Mouse (Mus musculus): ENCODE measurements around the gene Adk. TPM values are rescaled to one million over a fixed set of nuclear protein-coding genes. Genes with fewer than 3 reads are reported as not detected.

Gene Adk
- polyA plus RNA-seq, 1 experiment from 2014 or later = 257 TPM

- WGBS = 38% methylated on average over 4 of the region's 4 CpGs
- Histone ChIP-seq H3K27me3 (replicated peaks) (no peaks in the 10 kb centered on the region), H3K9me3 (replicated peaks) (no peaks in the 10 kb centered on the region), H3K4me1 (replicated peaks) (peaks cover 30% of the 10 kb centered on the region), H3K4me2 (no peak overlapping the region), H3K36me3 (no peaks in the 10 kb centered on the region), H3K9ac (no peak overlapping the region), H3K27ac (ENCODE audit: poor library complexity, severe bottlenecking) (no peak overlapping the region), H3K4me3 (no peak overlapping the region)
- no peak for ATAC-seq (ENCODE audit: insufficient number of reproducible peaks, low FRiP score)
Measured at GRCm38 (mm10) chr14:21118095-21118494, 65.7 kb downstream of the Adk start.

GRCm38 (mm10) chr14:21119653-21120313 lies 67.4 kb downstream of the Adk start:
- Histone ChIP-seq H3K9me3 (replicated peaks) (no peaks in the 10 kb centered on the region), H3K4me2 (no peak overlapping the region), H3K4me3 (no peak overlapping the region), H3K4me1 (replicated peaks) (peaks cover 32% of the 10 kb centered on the region), H3K36me3 (no peaks in the 10 kb centered on the region), H3K27me3 (replicated peaks) (no peaks in the 10 kb centered on the region), H3K27ac (ENCODE audit: poor library complexity, severe bottlenecking) (peak overlapping the region; percentile 60), H3K9ac (no peak overlapping the region)
- 59% methylated on average over 9 of the region's 9 CpGs for WGBS
- 0 out of 2 replicates have a peak, but pooled peaks have one; percentile 48 for ATAC-seq (ENCODE audit: insufficient number of reproducible peaks, low FRiP score)

GRCm38 (mm10) chr14:21120473-21120872 lies 68.1 kb downstream of the Adk start:
- H3K4me3 ChIP-seq = no peak overlapping the region
- no peaks in the 10 kb centered on the region for H3K36me3 ChIP-seq
- H3K27me3 ChIP-seq (replicated peaks) = no peaks in the 10 kb centered on the region
- no peak for ATAC-seq (ENCODE audit: insufficient number of reproducible peaks, low FRiP score)
- no peak overlapping the region for H3K9ac ChIP-seq
- H3K4me2 ChIP-seq = no peak overlapping the region
- no peaks in the 10 kb centered on the region for H3K9me3 ChIP-seq (replicated peaks)
- WGBS = 41% methylated on average over 3 of the region's 3 CpGs
- H3K27ac ChIP-seq (ENCODE audit: poor library complexity, severe bottlenecking) = no peak overlapping the region
- peaks cover 32% of the 10 kb centered on the region for H3K4me1 ChIP-seq (replicated peaks)

GRCm38 (mm10) chr14:21127215-21127614 lies 74.8 kb downstream of the Adk start:
- H3K27ac ChIP-seq (ENCODE audit: poor library complexity, severe bottlenecking) = no peak overlapping the region
- 93% methylated on average over 6 of the region's 6 CpGs for WGBS
- no peak overlapping the region for H3K9ac ChIP-seq
- peaks cover 5% of the 10 kb centered on the region for H3K4me1 ChIP-seq (replicated peaks)
- no peaks in the 10 kb centered on the region for H3K9me3 ChIP-seq (replicated peaks)
- no peaks in the 10 kb centered on the region for H3K36me3 ChIP-seq
- no peak overlapping the region for H3K4me3 ChIP-seq
- H3K4me2 ChIP-seq = no peak overlapping the region
- ATAC-seq (ENCODE audit: insufficient number of reproducible peaks, low FRiP score) = no peak
- H3K27me3 ChIP-seq (replicated peaks) = no peaks in the 10 kb centered on the region

GRCm38 (mm10) chr14:21136906-21137305 lies 84.5 kb downstream of the Adk start:
- no peak for ATAC-seq (ENCODE audit: insufficient number of reproducible peaks, low FRiP score)
- Histone ChIP-seq H3K4me3 (no peak overlapping the region), H3K36me3 (no peaks in the 10 kb centered on the region), H3K27ac (ENCODE audit: poor library complexity, severe bottlenecking) (no peak overlapping the region), H3K27me3 (replicated peaks) (no peaks in the 10 kb centered on the region), H3K9ac (no peak overlapping the region), H3K9me3 (replicated peaks) (no peaks in the 10 kb centered on the region), H3K4me2 (no peak overlapping the region), H3K4me1 (replicated peaks) (0 out of 2 replicates have a peak, but pooled peaks cover 3% of the 10 kb centered on the region)
- WGBS = 39% methylated on average over 1 of the region's 1 CpGs

- Histone ChIP-seq H3K4me1 (replicated peaks) (peaks cover 7% of the 10 kb centered on the region; the same call in 1 of the 2 replicates), H3K27ac (ENCODE audit: poor library complexity, severe bottlenecking) (no peak overlapping the region), H3K4me2 (no peak overlapping the region), H3K4me3 (no peak overlapping the region), H3K9ac (no peak overlapping the region), H3K9me3 (replicated peaks) (no peaks in the 10 kb centered on the region), H3K36me3 (no peaks in the 10 kb centered on the region), H3K27me3 (replicated peaks) (no peaks in the 10 kb centered on the region)
- WGBS = 93% methylated on average over 1 of the region's 1 CpGs
- no peak for ATAC-seq (ENCODE audit: insufficient number of reproducible peaks, low FRiP score)
Measured at GRCm38 (mm10) chr14:21142603-21143002, 90.2 kb downstream of the Adk start.

- Histone ChIP-seq H3K4me1 (replicated peaks) (peaks cover 7% of the 10 kb centered on the region; the same call in 1 of the 2 replicates), H3K4me2 (no peak overlapping the region), H3K27ac (ENCODE audit: poor library complexity, severe bottlenecking) (no peak overlapping the region), H3K36me3 (no peaks in the 10 kb centered on the region), H3K4me3 (no peak overlapping the region), H3K9ac (no peak overlapping the region), H3K27me3 (replicated peaks) (no peaks in the 10 kb centered on the region), H3K9me3 (replicated peaks) (no peaks in the 10 kb centered on the region)
- 74% methylated on average over 8 of the region's 8 CpGs for WGBS
- ATAC-seq (ENCODE audit: insufficient number of reproducible peaks, low FRiP score) = no peak
Measured at GRCm38 (mm10) chr14:21143406-21144115, 91.2 kb downstream of the Adk start.

- H3K36me3 ChIP-seq = no peaks in the 10 kb centered on the region
- H3K9ac ChIP-seq = no peak overlapping the region
- no peak for ATAC-seq (ENCODE audit: insufficient number of reproducible peaks, low FRiP score)
- 98% methylated on average over 1 of the region's 1 CpGs for WGBS
- no peaks in the 10 kb centered on the region for H3K27me3 ChIP-seq (replicated peaks)
- H3K4me1 ChIP-seq (replicated peaks) = peaks cover 12% of the 10 kb centered on the region; the same call in 1 of the 2 replicates
- no peak overlapping the region for H3K27ac ChIP-seq (ENCODE audit: poor library complexity, severe bottlenecking)
- no peaks in the 10 kb centered on the region for H3K9me3 ChIP-seq (replicated peaks)
- H3K4me2 ChIP-seq = no peak overlapping the region
- no peak overlapping the region for H3K4me3 ChIP-seq
Measured at GRCm38 (mm10) chr14:21147171-21147570, 94.8 kb downstream of the Adk start.

- peaks cover 11% of the 10 kb centered on the region; the same call in 1 of the 2 replicates for H3K4me1 ChIP-seq (replicated peaks)
- H3K9me3 ChIP-seq (replicated peaks) = no peaks in the 10 kb centered on the region
- H3K4me3 ChIP-seq = no peak overlapping the region
- H3K27ac ChIP-seq (ENCODE audit: poor library complexity, severe bottlenecking) = 0 out of 2 replicates have a peak overlapping the region, but pooled peaks have one; percentile 21
- peak overlapping the region; percentile 26; the same call in 1 of the 2 replicates for H3K4me2 ChIP-seq
- H3K9ac ChIP-seq = no peak overlapping the region
- no peaks in the 10 kb centered on the region for H3K27me3 ChIP-seq (replicated peaks)
- no peak for ATAC-seq (ENCODE audit: insufficient number of reproducible peaks, low FRiP score)
- 44% methylated on average over 4 of the region's 4 CpGs for WGBS
- no peaks in the 10 kb centered on the region for H3K36me3 ChIP-seq
Measured at GRCm38 (mm10) chr14:21150301-21150700, 97.9 kb downstream of the Adk start.

GRCm38 (mm10) chr14:21152055-21152454 lies 99.7 kb downstream of the Adk start:
- Histone ChIP-seq H3K4me1 (replicated peaks) (peaks cover 10% of the 10 kb centered on the region; the same call in 1 of the 2 replicates), H3K36me3 (no peaks in the 10 kb centered on the region), H3K27me3 (replicated peaks) (no peaks in the 10 kb centered on the region), H3K27ac (ENCODE audit: poor library complexity, severe bottlenecking) (no peak overlapping the region), H3K9me3 (replicated peaks) (no peaks in the 10 kb centered on the region), H3K4me3 (no peak overlapping the region), H3K9ac (no peak overlapping the region), H3K4me2 (no peak overlapping the region)
- WGBS = 89% methylated on average over 6 of the region's 6 CpGs
- ATAC-seq (ENCODE audit: insufficient number of reproducible peaks, low FRiP score) = no peak

GRCm38 (mm10) chr14:21165706-21166105 lies 113.3 kb downstream of the Adk start:
- no peak overlapping the region for H3K4me3 ChIP-seq
- H3K27me3 ChIP-seq (replicated peaks) = no peaks in the 10 kb centered on the region
- H3K27ac ChIP-seq (ENCODE audit: poor library complexity, severe bottlenecking) = no peak overlapping the region
- H3K9me3 ChIP-seq (replicated peaks) = no peaks in the 10 kb centered on the region
- WGBS = 88% methylated on average over 10 of the region's 10 CpGs
- no peak overlapping the region for H3K9ac ChIP-seq
- H3K4me2 ChIP-seq = no peak overlapping the region
- ATAC-seq (ENCODE audit: insufficient number of reproducible peaks, low FRiP score) = no peak
- H3K4me1 ChIP-seq (replicated peaks) = no peaks in the 10 kb centered on the region
- H3K36me3 ChIP-seq = no peaks in the 10 kb centered on the region

Data from heart, embryonic 12.5 days (tissue).